Mouse (Mus musculus) limb, embryonic 13.5 days (tissue): Measurements from ENCODE around the gene Fbxl17. TPM values are rescaled to one million over a fixed set of nuclear protein-coding genes. Genes with fewer than 3 reads are reported as not detected.
A peak's percentile ranks its signal among the peaks of the same experiment; 100 is the strongest.

Source experiments
- ATAC-seq: fragments of 200-750 bp; cut with Nextera tagmentation; 2 replicates; pipeline ENCODE4 v1.8.0; 2017; ENCODE audit warnings: low read depth, moderate number of reproducible peaks, moderate TSS enrichment; ENCODE audit not compliant: low FRiP score
- H3K27ac ChIP-seq: fragments of 300-500 bp; sonication (generic); 2 replicates; pipeline ENCODE4 v1.5.1; 2015; ENCODE audit warnings: inconsistent platforms, mild to moderate bottlenecking, moderate library complexity
- H3K27me3 ChIP-seq: fragments of 300-500 bp; sonication (generic); 2 replicates; pipeline ENCODE4 v1.6.1; 2015; ENCODE audit warnings: mild to moderate bottlenecking, inconsistent platforms
- H3K36me3 ChIP-seq: fragments of 300-500 bp; sonication (generic); 2 replicates; pipeline ENCODE4 v1.6.1; 2015; ENCODE audit warnings: inconsistent platforms, mild to moderate bottlenecking, moderate library complexity
- H3K4me1 ChIP-seq: fragments of 300-500 bp; sonication (generic); 2 replicates; pipeline ENCODE4 v1.6.1; 2015; ENCODE audit warnings: inconsistent platforms
- H3K4me2 ChIP-seq: fragments of 300-500 bp; sonication (generic); replicated peaks from 2 replicates; pipeline ENCODE4 v1.6.1; 2015; ENCODE audit warnings: inconsistent platforms, mild to moderate bottlenecking, moderate library complexity
- H3K4me3 ChIP-seq: fragments of 300-500 bp; sonication (generic); 2 replicates; pipeline ENCODE4 v1.5.1; 2015; ENCODE audit warnings: moderate library complexity, mild to moderate bottlenecking, inconsistent platforms
- H3K9ac ChIP-seq: fragments of 300-500 bp; sonication (generic); 2 replicates; pipeline ENCODE4 v1.6.1; 2015; ENCODE audit warnings: mild to moderate bottlenecking, inconsistent platforms
- H3K9me3 ChIP-seq: fragments of 300-500 bp; sonication (generic); 2 replicates; pipeline ENCODE4 v1.6.1; 2016; ENCODE audit warnings: inconsistent platforms
- WGBS: fragments of 180-500 bp; shearing (Covaris S2); methylation state at CpG from one replicate; pipeline ENCODE4 v1.1.7; 2015; 5-methylcytosine and 5-hydroxymethylcytosine counted together
- polyA plus RNA-seq: library from polyadenylated mRNA; unstranded; fragments of >200 nt; fragmentation: Nextera tagmentation; extraction: Ambion mirVana; gene quantifications from 2 replicates; pipeline ENCODE4 v1.2.1, GENCODE M21; 2015

The Fbxl17 gene
- polyA plus RNA-seq, 1 experiment from 2014 or later: 8.1 TPM

DNA sequence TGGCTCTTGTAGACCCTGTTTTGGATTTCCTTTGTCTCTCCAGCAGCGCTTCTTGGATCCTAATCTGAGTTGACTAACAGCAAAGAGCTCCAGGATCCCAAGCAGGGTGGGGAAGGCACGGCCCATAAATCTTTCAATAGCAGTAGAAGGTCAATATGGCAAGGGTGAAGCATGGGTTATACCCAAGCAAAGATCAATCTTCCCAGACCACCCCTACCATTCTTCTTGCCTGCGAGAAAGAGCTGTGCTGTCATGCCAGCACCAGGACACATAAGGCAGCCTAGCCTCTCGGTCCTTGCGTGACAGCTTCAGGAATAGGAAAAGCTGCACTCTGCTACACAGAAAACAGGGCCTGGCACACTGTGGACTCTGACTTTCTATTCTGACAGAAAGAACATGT, 279.0 kb downstream of the Fbxl17 start:
- no peak for ATAC-seq
- Histone ChIP-seq H3K36me3 (no peaks in the 10 kb centered on the region), H3K4me3 (no peak overlapping the region), H3K4me2 (no peak overlapping the region), H3K4me1 (no peaks in the 10 kb centered on the region), H3K9me3 (peaks cover 4% of the 10 kb centered on the region; the same call in 1 of the 2 replicates), H3K27ac (no peak overlapping the region), H3K9ac (no peak overlapping the region), H3K27me3 (no peaks in the 10 kb centered on the region)
- 59% methylated on average over 5 of the region's 5 CpGs for WGBS

GRCm38 (mm10) chr17:63217016-63217415, 282.8 kb downstream of the Fbxl17 start:
- Histone ChIP-seq H3K9ac (no peak overlapping the region), H3K9me3 (peaks cover 6% of the 10 kb centered on the region; the same call in 1 of the 2 replicates), H3K4me2 (no peak overlapping the region), H3K4me1 (no peaks in the 10 kb centered on the region), H3K4me3 (no peak overlapping the region), H3K27me3 (no peaks in the 10 kb centered on the region), H3K27ac (no peak overlapping the region), H3K36me3 (no peaks in the 10 kb centered on the region)
- no peak for ATAC-seq
- WGBS: 78% methylated on average over 1 of the region's 1 CpGs

DNA sequence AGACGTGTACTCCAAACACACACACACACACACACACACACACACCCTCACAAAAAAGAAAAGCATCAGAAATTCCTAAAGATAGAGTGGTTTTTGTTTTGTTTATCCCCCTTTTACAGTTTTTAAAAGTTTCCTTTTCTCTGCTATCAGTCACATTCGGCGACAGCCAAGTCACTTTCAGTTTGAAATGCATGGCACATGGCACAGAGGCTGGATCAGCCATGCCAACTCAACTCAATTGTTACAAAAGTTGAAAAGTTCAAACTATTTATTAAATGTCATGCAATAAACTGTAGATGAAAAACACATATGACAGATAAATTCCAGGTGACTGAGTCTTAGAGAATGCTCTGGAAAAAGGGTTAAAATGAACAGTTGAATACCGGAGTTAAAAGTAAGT, 287.8 kb downstream of the Fbxl17 start:
- Histone ChIP-seq H3K4me1 (peaks cover 12% of the 10 kb centered on the region), H3K4me2 (no peak overlapping the region), H3K9ac (no peak overlapping the region), H3K27ac (no peak overlapping the region), H3K27me3 (no peaks in the 10 kb centered on the region), H3K36me3 (no peaks in the 10 kb centered on the region), H3K9me3 (peaks cover 6% of the 10 kb centered on the region; the same call in 1 of the 2 replicates), H3K4me3 (no peak overlapping the region)
- no peak for ATAC-seq
- WGBS: 86% methylated on average over 4 of the region's 4 CpGs

DNA sequence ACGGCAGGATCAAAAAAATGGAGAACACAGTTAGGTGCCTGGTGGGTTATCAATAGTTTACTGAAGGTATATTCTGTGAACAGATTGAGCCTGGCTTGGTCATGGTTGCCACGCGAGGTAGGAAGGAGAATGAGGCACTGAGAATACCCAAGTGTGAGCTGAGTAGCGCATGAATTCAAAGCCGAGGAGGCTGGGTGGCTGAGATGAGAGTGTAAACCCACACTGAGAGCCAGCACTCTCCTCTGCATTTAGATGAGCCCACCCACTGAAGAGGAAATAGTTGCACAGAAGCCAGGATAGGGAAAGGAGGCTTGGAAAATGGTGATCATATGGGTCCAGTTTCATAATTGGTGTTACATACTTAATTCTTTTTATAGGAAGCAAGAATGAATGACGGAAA, 290.7 kb downstream of the Fbxl17 start:
- H3K36me3 ChIP-seq: no peaks in the 10 kb centered on the region
- WGBS: 84% methylated on average over 6 of the region's 6 CpGs
- no peaks in the 10 kb centered on the region for H3K27me3 ChIP-seq
- H3K27ac ChIP-seq: no peak overlapping the region
- H3K9me3 ChIP-seq: no peaks in the 10 kb centered on the region
- H3K9ac ChIP-seq: no peak overlapping the region
- H3K4me3 ChIP-seq: no peak overlapping the region
- ATAC-seq: no peak
- H3K4me1 ChIP-seq: peaks cover 12% of the 10 kb centered on the region
- H3K4me2 ChIP-seq: no peak overlapping the region

DNA sequence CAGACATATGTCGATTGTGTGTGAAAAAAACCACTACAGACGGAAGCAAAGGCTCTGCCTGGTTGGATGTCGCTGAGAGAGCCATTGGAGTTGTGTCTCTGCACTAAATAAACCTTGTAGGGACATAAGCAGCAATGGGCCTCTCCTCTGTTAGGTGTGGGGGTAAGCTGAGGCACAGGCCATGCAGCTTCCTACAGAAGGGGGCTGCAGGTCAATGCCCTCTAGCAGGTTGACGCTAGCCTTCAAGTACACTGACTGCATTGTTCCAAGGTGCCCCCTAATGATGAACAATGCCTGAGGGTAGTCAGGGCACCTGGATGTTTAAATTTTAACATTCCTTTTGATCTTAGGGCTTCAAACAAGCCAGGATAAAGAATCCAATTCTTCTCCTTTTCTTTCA, 291.5 kb downstream of the Fbxl17 start:
- ATAC-seq: no peak
- WGBS: 71% methylated on average over 4 of the region's 4 CpGs

DNA sequence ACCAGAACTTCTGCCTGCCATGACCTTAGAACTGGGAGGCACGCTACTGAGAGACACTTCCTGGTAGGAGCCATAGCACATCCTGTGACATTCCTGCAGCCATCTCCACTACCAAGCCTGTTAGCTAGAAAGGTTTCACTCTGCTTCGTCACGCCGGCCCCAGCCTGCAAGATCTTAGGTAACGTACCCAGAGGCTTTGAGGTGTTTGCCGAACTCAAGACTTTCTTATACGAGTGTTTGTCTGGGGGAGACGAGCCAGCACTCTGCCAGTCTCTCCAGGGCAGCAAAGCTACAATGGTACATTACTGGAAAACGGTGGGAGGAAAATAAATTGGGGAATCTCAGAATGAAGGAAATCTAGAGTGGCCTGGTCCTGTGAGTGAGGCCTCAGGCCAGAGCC, 292.1 kb downstream of the Fbxl17 start:
- Histone ChIP-seq H3K27ac (no peak overlapping the region), H3K4me1 (peaks cover 17% of the 10 kb centered on the region), H3K4me3 (no peak overlapping the region), H3K9ac (no peak overlapping the region), H3K9me3 (no peaks in the 10 kb centered on the region), H3K27me3 (no peaks in the 10 kb centered on the region), H3K4me2 (no peak overlapping the region), H3K36me3 (no peaks in the 10 kb centered on the region)
- ATAC-seq: no peak
- 81% methylated on average over 9 of the region's 9 CpGs for WGBS

More for the DNA sequence above, 291.5 kb downstream of the Fbxl17 start:
- Histone ChIP-seq H3K9ac (no peak overlapping the region), H3K27ac (no peak overlapping the region), H3K27me3 (no peaks in the 10 kb centered on the region), H3K9me3 (no peaks in the 10 kb centered on the region), H3K4me1 (peaks cover 17% of the 10 kb centered on the region), H3K4me3 (no peak overlapping the region), H3K4me2 (no peak overlapping the region), H3K36me3 (no peaks in the 10 kb centered on the region)

- H3K9me3 ChIP-seq: no peaks in the 10 kb centered on the region
- no peak overlapping the region for H3K4me3 ChIP-seq
- no peak for ATAC-seq
- no peak overlapping the region for H3K27ac ChIP-seq
- H3K36me3 ChIP-seq: no peaks in the 10 kb centered on the region
- H3K27me3 ChIP-seq: no peaks in the 10 kb centered on the region
- 92% methylated on average over 5 of the region's 5 CpGs for WGBS
- H3K4me1 ChIP-seq: peaks cover 17% of the 10 kb centered on the region
- H3K9ac ChIP-seq: no peak overlapping the region
- H3K4me2 ChIP-seq: no peak overlapping the region
Observed at GRCm38 (mm10) chr17:63205316-63205715, 294.5 kb downstream of the Fbxl17 start.

- H3K4me2 ChIP-seq: no peak overlapping the region
- H3K9ac ChIP-seq: no peak overlapping the region
- no peaks in the 10 kb centered on the region for H3K9me3 ChIP-seq
- peaks cover 11% of the 10 kb centered on the region for H3K4me1 ChIP-seq
- peak; percentile 15; the same call in 1 of the 2 replicates for ATAC-seq
- WGBS: 67% methylated on average over 8 of the region's 8 CpGs
- H3K27ac ChIP-seq: no peak overlapping the region
- no peaks in the 10 kb centered on the region for H3K36me3 ChIP-seq
- H3K27me3 ChIP-seq: no peaks in the 10 kb centered on the region
- H3K4me3 ChIP-seq: no peak overlapping the region
Observed at GRCm38 (mm10) chr17:63203582-63204190, 296.1 kb downstream of the Fbxl17 start.

- Histone ChIP-seq H3K36me3 (no peaks in the 10 kb centered on the region), H3K27me3 (no peaks in the 10 kb centered on the region), H3K4me2 (no peak overlapping the region), H3K9ac (no peak overlapping the region), H3K4me1 (peaks cover 2% of the 10 kb centered on the region), H3K27ac (no peak overlapping the region), H3K9me3 (no peaks in the 10 kb centered on the region), H3K4me3 (no peak overlapping the region)
- 89% methylated on average over 1 of the region's 1 CpGs for WGBS
- no peak for ATAC-seq
Observed at GRCm38 (mm10) chr17:63198703-63199102, 301.1 kb downstream of the Fbxl17 start.

GRCm38 (mm10) chr17:63195496-63195895, 304.3 kb downstream of the Fbxl17 start:
- no peak overlapping the region for H3K4me3 ChIP-seq
- H3K27ac ChIP-seq: no peak overlapping the region
- H3K27me3 ChIP-seq: no peaks in the 10 kb centered on the region
- H3K4me1 ChIP-seq: no peaks in the 10 kb centered on the region
- no peak overlapping the region for H3K9ac ChIP-seq
- no peak for ATAC-seq
- 93% methylated on average over 2 of the region's 2 CpGs for WGBS
- no peaks in the 10 kb centered on the region for H3K36me3 ChIP-seq
- no peak overlapping the region for H3K4me2 ChIP-seq
- H3K9me3 ChIP-seq: no peaks in the 10 kb centered on the region

GRCm38 (mm10) chr17:63193196-63193595, 306.6 kb downstream of the Fbxl17 start:
- Histone ChIP-seq H3K27me3 (no peaks in the 10 kb centered on the region), H3K4me3 (no peak overlapping the region), H3K9me3 (no peaks in the 10 kb centered on the region), H3K4me2 (no peak overlapping the region), H3K36me3 (no peaks in the 10 kb centered on the region), H3K4me1 (no peaks in the 10 kb centered on the region), H3K9ac (no peak overlapping the region), H3K27ac (no peak overlapping the region)
- ATAC-seq: no peak
- 88% methylated on average over 7 of the region's 7 CpGs for WGBS

GRCm38 (mm10) chr17:63191345-63191744, 308.5 kb downstream of the Fbxl17 start:
- Histone ChIP-seq H3K27ac (no peak overlapping the region), H3K4me3 (no peak overlapping the region), H3K4me1 (no peaks in the 10 kb centered on the region), H3K9me3 (no peaks in the 10 kb centered on the region), H3K36me3 (no peaks in the 10 kb centered on the region; the same call in 1 of the 2 replicates), H3K27me3 (no peaks in the 10 kb centered on the region), H3K9ac (no peak overlapping the region), H3K4me2 (no peak overlapping the region)
- WGBS: 76% methylated on average over 8 of the region's 8 CpGs
- ATAC-seq: no peak; the same call in 1 of the 2 replicates

DNA sequence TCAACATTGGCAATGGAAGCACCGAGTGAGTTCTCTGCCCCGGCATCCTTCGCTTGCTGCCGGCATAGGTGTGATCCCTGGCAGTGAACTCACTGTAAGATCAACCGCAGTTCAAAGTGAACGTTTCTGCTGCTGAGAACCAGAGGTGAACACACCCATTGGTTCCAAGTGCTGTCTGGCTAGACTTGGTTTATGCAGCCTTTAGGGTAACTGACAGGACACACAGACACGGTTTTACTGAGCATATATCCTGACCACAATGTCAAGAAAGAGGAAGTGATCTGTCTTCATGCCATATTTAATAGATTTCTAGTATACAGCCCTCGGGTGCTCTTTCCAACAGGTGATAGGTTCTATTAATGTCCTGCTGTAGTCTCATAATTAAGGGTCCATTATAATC, 310.5 kb downstream of the Fbxl17 start:
- no peak for ATAC-seq
- WGBS: 78% methylated on average over 8 of the region's 8 CpGs
- Histone ChIP-seq H3K9me3 (no peaks in the 10 kb centered on the region), H3K36me3 (no peaks in the 10 kb centered on the region; the same call in 1 of the 2 replicates), H3K4me2 (no peak overlapping the region), H3K27me3 (no peaks in the 10 kb centered on the region), H3K4me3 (no peak overlapping the region), H3K4me1 (0 out of 2 replicates have a peak, but pooled peaks cover 3% of the 10 kb centered on the region), H3K27ac (no peak overlapping the region), H3K9ac (no peak overlapping the region)
